Mouse (Mus musculus): Measurements from ENCODE around the gene Tmem231. TPM values are rescaled to one million over a fixed set of nuclear protein-coding genes. Genes with fewer than 3 reads are reported as not detected.

Tmem231 gene
- polyA plus RNA-seq, 1 experiment from 2014 or later: 18.6 TPM

DNA sequence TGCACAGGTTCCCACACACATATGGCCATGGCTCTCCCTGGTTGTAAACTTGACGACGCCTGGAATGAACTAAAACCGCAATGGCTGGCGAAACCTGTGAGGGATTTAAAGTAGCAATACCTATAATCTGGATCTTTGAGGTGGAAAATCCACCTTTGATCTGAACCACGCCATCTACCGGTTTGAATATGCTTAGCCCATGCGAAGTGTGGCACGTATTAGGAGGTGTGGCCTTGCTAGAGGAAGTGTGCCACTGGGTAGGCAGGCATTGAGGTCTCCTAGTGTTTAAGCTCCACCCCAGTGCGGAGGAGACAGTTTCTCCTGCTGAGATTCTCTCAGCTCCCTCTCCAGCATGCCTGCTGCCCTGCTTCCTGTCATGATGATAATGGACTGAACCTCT is 56.0 kb downstream of the Tmem231 start:
- WGBS: 67% methylated on average over 9 of the region's 9 CpGs

DNA sequence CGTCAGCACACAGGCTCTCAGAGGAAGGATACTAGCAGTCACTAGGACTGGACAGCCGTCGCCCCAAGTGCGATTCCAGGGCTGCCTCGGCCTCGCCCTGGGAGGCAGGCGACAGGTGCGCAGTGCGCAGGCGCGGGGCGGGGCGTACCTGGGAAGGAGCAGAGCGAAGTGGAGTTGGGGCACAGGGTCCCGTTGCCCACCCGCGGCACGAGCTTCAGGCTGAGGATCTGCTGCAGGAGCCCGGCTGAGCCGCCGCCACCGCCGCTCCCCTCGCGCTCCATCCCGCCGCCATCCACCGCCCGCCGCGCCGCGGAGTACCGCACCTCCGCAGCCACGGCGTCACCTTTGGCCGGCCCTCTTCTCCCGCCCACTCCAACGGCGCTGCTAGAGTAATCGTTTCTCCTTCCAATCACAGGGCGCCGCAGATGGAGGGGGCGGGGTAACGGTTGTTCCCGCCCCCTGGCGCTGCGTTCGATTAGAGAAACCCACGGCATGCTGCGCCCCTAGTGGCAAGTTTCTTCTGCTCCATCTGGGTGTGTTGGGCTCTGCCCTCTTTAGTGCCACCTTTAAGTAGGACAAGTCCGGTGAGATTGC is 57.2 kb downstream of the Tmem231 start, which contains the start of gene Tmem170:
Tmem170 (minus strand) TSS at position 396 of the 594 bp plus-strand sequence.
- no peaks in the 10 kb centered on the region for H3K9me3 ChIP-seq (replicated peaks; ENCODE audit: control insufficient read depth, low read length)
- WGBS: under 1% methylated on average over 44 of the region's 53 CpGs
- peak within 1 kb of the TSS; percentile 76 for H3K4me2 ChIP-seq (ENCODE audit: low read depth, low read length)
- no peaks in the 10 kb centered on the region; the same call in 1 of the 2 replicates for H3K4me1 ChIP-seq (ENCODE audit: control insufficient read depth, insufficient read depth, low read length)
- H3K36me3 ChIP-seq (replicated peaks; ENCODE audit: control insufficient read depth, insufficient read depth, low read depth, low read length): no peaks in the 10 kb centered on the region
- H3K27me3 ChIP-seq (ENCODE audit: control insufficient read depth, insufficient read depth, low read length): no peaks in the 10 kb centered on the region
- DNase-seq (ENCODE audit: low spot score) (peak; percentile 99), ATAC-seq (replicated peaks; ENCODE audit: insufficient number of reproducible peaks, low FRiP score, low TSS enrichment, low read depth) (peak; percentile 96)
- peak within 1 kb of the TSS; percentile 75 for H3K9ac ChIP-seq (replicated peaks; ENCODE audit: low read length)
- H3K27ac ChIP-seq (replicated peaks; ENCODE audit: low read depth, low read length): no peak within 1 kb of the TSS
- peak within 1 kb of the TSS; percentile 74 for H3K4me3 ChIP-seq (ENCODE audit: low read depth, low read length)

More for the DNA sequence above, 56.0 kb downstream of the Tmem231 start:
- no peaks in the 10 kb centered on the region; the same call in 1 of the 2 replicates for H3K4me1 ChIP-seq (ENCODE audit: control insufficient read depth, insufficient read depth, low read length)
- H3K4me2 ChIP-seq (ENCODE audit: low read depth, low read length): no peak overlapping the region
- H3K9ac ChIP-seq (replicated peaks; ENCODE audit: low read length): no peak overlapping the region
- H3K27me3 ChIP-seq (ENCODE audit: control insufficient read depth, insufficient read depth, low read length): no peaks in the 10 kb centered on the region
- H3K9me3 ChIP-seq (replicated peaks; ENCODE audit: control insufficient read depth, low read length): no peaks in the 10 kb centered on the region
- no peak overlapping the region for H3K27ac ChIP-seq (replicated peaks; ENCODE audit: low read depth, low read length)
- ATAC-seq (replicated peaks; ENCODE audit: insufficient number of reproducible peaks, low FRiP score, low TSS enrichment, low read depth): no peak
- no peak for DNase-seq (ENCODE audit: low spot score)
- H3K36me3 ChIP-seq (replicated peaks; ENCODE audit: control insufficient read depth, insufficient read depth, low read depth, low read length): no peaks in the 10 kb centered on the region
- no peak overlapping the region for H3K4me3 ChIP-seq (ENCODE audit: low read depth, low read length)

- no peaks in the 10 kb centered on the region for H3K27me3 ChIP-seq (ENCODE audit: control insufficient read depth, insufficient read depth, low read length)
- WGBS: 25% methylated on average over 9 of the region's 9 CpGs
- peak overlapping the region; percentile 74 for H3K4me3 ChIP-seq (ENCODE audit: low read depth, low read length)
- H3K4me1 ChIP-seq (ENCODE audit: control insufficient read depth, insufficient read depth, low read length): no peaks in the 10 kb centered on the region; the same call in 1 of the 2 replicates
- H3K9me3 ChIP-seq (replicated peaks; ENCODE audit: control insufficient read depth, low read length): no peaks in the 10 kb centered on the region
- no peak for ATAC-seq (replicated peaks; ENCODE audit: insufficient number of reproducible peaks, low FRiP score, low TSS enrichment, low read depth)
- DNase-seq (ENCODE audit: low spot score): no peak
- H3K27ac ChIP-seq (replicated peaks; ENCODE audit: low read depth, low read length): no peak overlapping the region
- no peaks in the 10 kb centered on the region for H3K36me3 ChIP-seq (replicated peaks; ENCODE audit: control insufficient read depth, insufficient read depth, low read depth, low read length)
- peak overlapping the region; percentile 76 for H3K4me2 ChIP-seq (ENCODE audit: low read depth, low read length)
- H3K9ac ChIP-seq (replicated peaks; ENCODE audit: low read length): peak overlapping the region; percentile 75
Observed at GRCm38 (mm10) chr8:111875758-111876157, 57.9 kb downstream of the Tmem231 start.

DNA sequence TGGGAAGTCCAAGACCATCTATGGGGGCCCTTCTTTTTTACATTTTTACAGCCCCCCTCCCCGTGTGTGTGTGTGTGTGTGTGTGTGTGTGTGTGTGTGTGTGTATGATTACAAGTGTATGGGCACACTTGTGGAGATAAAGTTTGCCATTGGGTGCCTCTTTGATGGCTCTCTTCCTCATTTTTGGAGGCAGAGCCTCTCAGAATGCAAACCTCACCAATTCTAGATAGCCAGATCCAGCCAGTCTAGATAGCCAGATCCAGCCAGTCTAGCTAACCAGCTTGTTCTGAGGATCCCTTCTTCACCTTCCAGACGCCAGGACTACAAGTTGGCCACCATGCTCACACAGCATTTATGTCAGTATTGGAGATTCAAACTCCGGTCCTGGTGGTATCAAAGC is 62.4 kb downstream of the Tmem231 start:
- Histone ChIP-seq H3K4me2 (ENCODE audit: low read depth, low read length) (no peak overlapping the region), H3K4me1 (ENCODE audit: control insufficient read depth, insufficient read depth, low read length) (no peaks in the 10 kb centered on the region; the same call in 1 of the 2 replicates), H3K27me3 (ENCODE audit: control insufficient read depth, insufficient read depth, low read length) (no peaks in the 10 kb centered on the region), H3K36me3 (replicated peaks; ENCODE audit: control insufficient read depth, insufficient read depth, low read depth, low read length) (no peaks in the 10 kb centered on the region), H3K27ac (replicated peaks; ENCODE audit: low read depth, low read length) (no peak overlapping the region), H3K4me3 (ENCODE audit: low read depth, low read length) (no peak overlapping the region), H3K9me3 (replicated peaks; ENCODE audit: control insufficient read depth, low read length) (no peaks in the 10 kb centered on the region), H3K9ac (replicated peaks; ENCODE audit: low read length) (no peak overlapping the region)
- DNase-seq (ENCODE audit: low spot score): no peak
- ATAC-seq (replicated peaks; ENCODE audit: insufficient number of reproducible peaks, low FRiP score, low TSS enrichment, low read depth): no peak
- 86% methylated on average over 3 of the region's 3 CpGs for WGBS

GRCm38 (mm10) chr8:111870379-111870778 is 63.3 kb downstream of the Tmem231 start:
- H3K27ac ChIP-seq (replicated peaks; ENCODE audit: low read depth, low read length): no peak overlapping the region
- no peaks in the 10 kb centered on the region for H3K4me1 ChIP-seq (ENCODE audit: control insufficient read depth, insufficient read depth, low read length)
- no peaks in the 10 kb centered on the region for H3K9me3 ChIP-seq (replicated peaks; ENCODE audit: control insufficient read depth, low read length)
- no peaks in the 10 kb centered on the region for H3K36me3 ChIP-seq (replicated peaks; ENCODE audit: control insufficient read depth, insufficient read depth, low read depth, low read length)
- no peak overlapping the region for H3K4me3 ChIP-seq (ENCODE audit: low read depth, low read length)
- ATAC-seq (replicated peaks; ENCODE audit: insufficient number of reproducible peaks, low FRiP score, low TSS enrichment, low read depth): no peak
- no peaks in the 10 kb centered on the region for H3K27me3 ChIP-seq (ENCODE audit: control insufficient read depth, insufficient read depth, low read length)
- no peak for DNase-seq (ENCODE audit: low spot score)
- no peak overlapping the region for H3K4me2 ChIP-seq (ENCODE audit: low read depth, low read length)
- no peak overlapping the region for H3K9ac ChIP-seq (replicated peaks; ENCODE audit: low read length)
- WGBS: 90% methylated on average over 3 of the region's 3 CpGs

GRCm38 (mm10) chr8:111868664-111869063 is 65.0 kb downstream of the Tmem231 start:
- no peak for ATAC-seq (replicated peaks; ENCODE audit: insufficient number of reproducible peaks, low FRiP score, low TSS enrichment, low read depth)
- Histone ChIP-seq H3K4me2 (ENCODE audit: low read depth, low read length) (no peak overlapping the region), H3K9me3 (replicated peaks; ENCODE audit: control insufficient read depth, low read length) (no peaks in the 10 kb centered on the region), H3K9ac (replicated peaks; ENCODE audit: low read length) (no peak overlapping the region), H3K4me1 (ENCODE audit: control insufficient read depth, insufficient read depth, low read length) (no peaks in the 10 kb centered on the region), H3K36me3 (replicated peaks; ENCODE audit: control insufficient read depth, insufficient read depth, low read depth, low read length) (no peaks in the 10 kb centered on the region), H3K27me3 (ENCODE audit: control insufficient read depth, insufficient read depth, low read length) (no peaks in the 10 kb centered on the region), H3K4me3 (ENCODE audit: low read depth, low read length) (no peak overlapping the region), H3K27ac (replicated peaks; ENCODE audit: low read depth, low read length) (no peak overlapping the region)
- peak; percentile 10 for DNase-seq (ENCODE audit: low spot score)
- 29% methylated on average over 2 of the region's 2 CpGs for WGBS

DNA sequence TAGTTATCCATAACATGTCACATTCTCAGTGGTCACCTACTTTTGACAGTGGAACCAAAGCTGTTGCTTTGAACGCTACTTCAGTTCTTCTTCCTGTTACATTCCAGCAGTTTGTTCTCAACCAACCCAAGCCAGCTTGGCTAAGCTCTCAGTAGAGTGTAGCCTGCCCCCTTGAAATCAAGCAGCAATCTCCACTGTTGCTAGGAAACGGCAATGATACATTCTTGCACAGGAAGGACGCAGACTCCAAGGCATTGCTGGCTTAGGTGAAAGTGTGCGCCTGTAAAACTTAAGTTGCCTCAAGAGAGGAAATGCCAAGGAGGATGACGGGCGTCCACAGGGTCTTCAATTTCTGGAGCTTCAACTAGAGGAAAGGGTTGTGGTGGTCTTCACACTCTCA is 67.8 kb downstream of the Tmem231 start:
- Histone ChIP-seq H3K9ac (replicated peaks; ENCODE audit: low read length) (no peak overlapping the region), H3K4me2 (ENCODE audit: low read depth, low read length) (no peak overlapping the region), H3K27ac (replicated peaks; ENCODE audit: low read depth, low read length) (no peak overlapping the region), H3K27me3 (ENCODE audit: control insufficient read depth, insufficient read depth, low read length) (no peaks in the 10 kb centered on the region), H3K36me3 (replicated peaks; ENCODE audit: control insufficient read depth, insufficient read depth, low read depth, low read length) (no peaks in the 10 kb centered on the region), H3K4me3 (ENCODE audit: low read depth, low read length) (no peak overlapping the region), H3K9me3 (replicated peaks; ENCODE audit: control insufficient read depth, low read length) (no peaks in the 10 kb centered on the region), H3K4me1 (ENCODE audit: control insufficient read depth, insufficient read depth, low read length) (no peaks in the 10 kb centered on the region)
- DNase-seq (ENCODE audit: low spot score) (peak; percentile 9), ATAC-seq (replicated peaks; ENCODE audit: insufficient number of reproducible peaks, low FRiP score, low TSS enrichment, low read depth) (no peak)
- 85% methylated on average over 6 of the region's 6 CpGs for WGBS

DNA sequence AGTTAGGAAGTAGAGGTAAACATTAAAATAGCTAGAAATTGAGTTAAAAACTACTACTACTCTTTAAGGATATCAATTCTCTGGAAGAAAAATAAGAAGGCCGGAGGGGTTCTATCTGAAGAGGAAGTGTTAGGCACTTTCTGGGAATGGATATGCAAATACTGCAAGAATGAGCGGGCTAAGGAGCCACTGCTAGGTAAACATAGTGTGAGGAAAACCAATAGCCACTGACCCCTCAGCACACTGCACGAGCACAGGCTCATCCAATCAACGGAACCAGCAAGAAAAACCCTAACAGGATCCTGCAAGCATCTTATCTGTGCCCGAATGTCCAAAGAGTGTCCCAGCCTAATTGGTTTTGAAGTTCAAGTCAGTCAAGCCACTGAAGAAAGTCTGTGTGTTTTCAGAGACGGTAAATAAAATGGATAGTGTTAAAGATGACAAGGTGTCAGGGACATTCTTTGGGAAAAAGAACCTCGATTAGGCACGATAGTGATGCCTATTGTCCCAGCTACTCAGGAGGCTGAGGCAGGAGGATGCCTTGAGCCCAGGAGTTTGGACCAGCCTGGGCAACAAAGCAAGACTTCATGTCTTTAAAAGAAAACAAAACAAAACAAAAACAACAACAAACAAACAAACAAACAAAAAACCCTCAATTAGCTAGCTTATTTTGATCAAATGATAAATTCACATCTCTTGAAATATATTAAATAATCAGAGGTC is 68.4 kb downstream of the Tmem231 start:
- DNase-seq (ENCODE audit: low spot score) (no peak), ATAC-seq (replicated peaks; ENCODE audit: insufficient number of reproducible peaks, low FRiP score, low TSS enrichment, low read depth) (no peak)
- Histone ChIP-seq H3K4me3 (ENCODE audit: low read depth, low read length) (no peak overlapping the region), H3K27me3 (ENCODE audit: control insufficient read depth, insufficient read depth, low read length) (no peaks in the 10 kb centered on the region), H3K9ac (replicated peaks; ENCODE audit: low read length) (no peak overlapping the region), H3K9me3 (replicated peaks; ENCODE audit: control insufficient read depth, low read length) (no peaks in the 10 kb centered on the region), H3K4me2 (ENCODE audit: low read depth, low read length) (no peak overlapping the region), H3K27ac (replicated peaks; ENCODE audit: low read depth, low read length) (no peak overlapping the region), H3K36me3 (replicated peaks; ENCODE audit: control insufficient read depth, insufficient read depth, low read depth, low read length) (no peaks in the 10 kb centered on the region), H3K4me1 (ENCODE audit: control insufficient read depth, insufficient read depth, low read length) (no peaks in the 10 kb centered on the region)
- 89% methylated on average over 8 of the region's 8 CpGs for WGBS
